Mouse (Mus musculus) embryonic facial prominence, embryonic 11.5 days (tissue): ENCODE results near the gene Tubb2a. TPM values are rescaled to one million over a fixed set of nuclear protein-coding genes. Genes with fewer than 3 reads are reported as not detected.

Experiments
- ATAC-seq: fragments of 200-750 bp; cut with Nextera tagmentation; replicated peaks from 2 replicates; pipeline ENCODE4 v1.8.0; 2017; ENCODE audit warnings: low read depth; ENCODE audit not compliant: insufficient number of reproducible peaks, low FRiP score, low TSS enrichment
- DNase-seq: peaks from one replicate; pipeline ENCODE4 v3.0.0-alpha.2; 2015; ENCODE audit warnings: low spot score
- H3K27ac ChIP-seq: fragments of 300-500 bp; sonication (generic); replicated peaks from 2 replicates; pipeline ENCODE4 v1.5.1; 2014; ENCODE audit warnings: mild to moderate bottlenecking, low read depth, low read length, control low read depth
- H3K27me3 ChIP-seq: fragments of 300-500 bp; sonication (generic); 2 replicates; pipeline ENCODE4 v1.6.1; 2014; ENCODE audit warnings: mild to moderate bottlenecking, low read length, moderate library complexity, mixed read lengths; ENCODE audit not compliant: control insufficient read depth, insufficient read depth
- H3K36me3 ChIP-seq: fragments of 300-500 bp; sonication (generic); replicated peaks from 2 replicates; pipeline ENCODE4 v1.6.1; 2014; ENCODE audit warnings: low read depth, mild to moderate bottlenecking, low read length, moderate library complexity, mixed read lengths; ENCODE audit not compliant: control insufficient read depth, insufficient read depth
- H3K4me1 ChIP-seq: fragments of 300-500 bp; sonication (generic); 2 replicates; pipeline ENCODE4 v1.6.1; 2014; ENCODE audit warnings: low read length, mixed read lengths; ENCODE audit not compliant: control insufficient read depth, insufficient read depth
- H3K4me2 ChIP-seq: fragments of 300-500 bp; sonication (generic); 2 replicates; pipeline ENCODE4 v1.6.1; 2014; ENCODE audit warnings: low read depth, mild to moderate bottlenecking, control low read depth, low read length, moderate library complexity
- H3K4me3 ChIP-seq: fragments of 300-500 bp; sonication (generic); 2 replicates; pipeline ENCODE4 v1.5.1; 2014; ENCODE audit warnings: low read depth, low read length, control low read depth
- H3K9ac ChIP-seq: fragments of 300-500 bp; sonication (generic); replicated peaks from 2 replicates; pipeline ENCODE4 v1.6.1; 2014; ENCODE audit warnings: mild to moderate bottlenecking, control low read depth, low read length
- H3K9me3 ChIP-seq: fragments of 300-500 bp; sonication (generic); replicated peaks from 2 replicates; pipeline ENCODE4 v1.6.1; 2016; ENCODE audit warnings: mild to moderate bottlenecking, low read length, inconsistent platforms, mixed read lengths; ENCODE audit not compliant: control insufficient read depth
- WGBS: fragments of 180-500 bp; shearing (Covaris S2); extraction: QIAGEN DNeasy Blood & Tissue Kit; methylation state at CpG from one replicate; pipeline ENCODE4 v1.1.7; 2014; 5-methylcytosine and 5-hydroxymethylcytosine counted together
- polyA plus RNA-seq: library from polyadenylated mRNA; unstranded; fragments of >200 nt; fragmentation: Nextera tagmentation; extraction: Ambion mirVana; gene quantifications from 2 replicates; pipeline ENCODE4 v1.2.1, GENCODE M21; 2014

Tubb2a gene
- polyA plus RNA-seq, 1 experiment from 2014 or later = 115 TPM

DNA sequence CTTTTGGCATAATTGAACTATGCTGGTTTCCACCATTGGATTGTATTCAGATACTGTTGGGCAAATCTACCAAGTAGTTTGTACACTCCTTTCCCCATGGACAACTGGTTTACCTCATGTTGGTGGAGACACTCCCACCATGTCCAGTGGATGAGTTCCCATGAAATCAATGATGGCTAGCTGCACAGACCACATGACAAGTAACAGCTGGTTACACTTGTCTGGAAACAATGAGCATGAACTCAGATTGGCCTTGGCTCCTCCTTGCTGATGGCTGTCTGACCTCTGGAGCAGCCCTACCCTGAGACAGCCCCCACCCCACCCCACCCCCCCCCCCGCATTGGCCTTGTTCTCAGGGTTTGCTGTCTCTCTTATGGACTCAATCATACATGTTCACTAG lies 20.6 kb downstream of the Tubb2a start:
- no peaks in the 10 kb centered on the region for H3K27me3 ChIP-seq
- H3K9ac ChIP-seq = no peak overlapping the region
- no peak for DNase-seq
- H3K4me2 ChIP-seq = no peak overlapping the region
- WGBS = 65% methylated on average over 1 of the region's 1 CpGs
- no peak overlapping the region for H3K4me3 ChIP-seq
- H3K9me3 ChIP-seq = no peaks in the 10 kb centered on the region
- no peaks in the 10 kb centered on the region for H3K36me3 ChIP-seq
- ATAC-seq = no peak
- H3K4me1 ChIP-seq = no peaks in the 10 kb centered on the region
- H3K27ac ChIP-seq = no peak overlapping the region

DNA sequence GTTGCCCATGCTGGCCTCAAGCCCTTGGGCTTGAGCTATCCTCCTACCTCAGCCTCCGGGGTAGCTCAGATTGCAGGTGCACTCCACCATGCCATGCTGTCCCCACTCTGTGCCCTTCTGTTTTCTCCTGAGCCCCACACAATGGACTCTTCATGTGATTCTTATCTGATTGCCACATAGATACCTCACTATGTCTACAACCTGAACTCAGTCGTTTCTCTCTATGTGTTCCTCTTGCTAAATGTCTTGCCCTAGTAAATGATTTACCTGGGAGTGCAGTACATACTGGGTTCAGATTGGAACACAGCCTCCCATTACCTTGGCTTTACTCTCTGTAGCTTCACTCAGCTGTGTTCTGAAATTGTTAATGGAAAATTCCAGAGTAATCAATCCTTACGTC lies 22.8 kb downstream of the Tubb2a start:
- no peaks in the 10 kb centered on the region for H3K36me3 ChIP-seq
- H3K9me3 ChIP-seq = no peaks in the 10 kb centered on the region
- H3K9ac ChIP-seq = no peak overlapping the region
- H3K4me3 ChIP-seq = no peak overlapping the region
- H3K4me2 ChIP-seq = no peak overlapping the region
- WGBS = 84% methylated on average over 3 of the region's 3 CpGs
- H3K27ac ChIP-seq = no peak overlapping the region
- no peaks in the 10 kb centered on the region for H3K27me3 ChIP-seq
- H3K4me1 ChIP-seq = no peaks in the 10 kb centered on the region
- DNase-seq (no peak), ATAC-seq (no peak)

DNA sequence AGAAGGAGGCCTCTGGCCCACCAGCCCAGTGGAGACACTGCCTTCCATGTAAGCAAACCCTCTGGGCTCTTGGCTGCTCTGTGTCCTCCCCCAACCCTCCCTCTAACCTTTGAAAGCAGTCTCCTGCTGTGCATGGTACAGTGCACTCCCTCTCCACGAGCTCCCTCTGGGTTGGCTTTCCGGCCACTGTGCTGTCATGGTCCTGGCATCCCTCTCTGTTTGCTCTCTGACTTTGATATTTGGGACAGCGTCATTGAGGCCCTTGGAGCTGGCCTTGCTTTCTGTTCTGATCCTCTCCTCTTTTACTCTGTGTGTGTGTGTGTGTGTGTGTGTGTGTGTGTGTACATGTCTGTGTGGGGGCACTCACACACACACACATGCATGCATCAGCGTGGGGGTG lies 23.4 kb downstream of the Tubb2a start:
- ATAC-seq = no peak
- Histone ChIP-seq H3K36me3 (no peaks in the 10 kb centered on the region), H3K27ac (no peak overlapping the region), H3K27me3 (no peaks in the 10 kb centered on the region), H3K9ac (no peak overlapping the region), H3K4me3 (no peak overlapping the region), H3K9me3 (no peaks in the 10 kb centered on the region), H3K4me2 (no peak overlapping the region), H3K4me1 (no peaks in the 10 kb centered on the region)
- DNase-seq = no peak
- 70% methylated on average over 4 of the region's 4 CpGs for WGBS

DNA sequence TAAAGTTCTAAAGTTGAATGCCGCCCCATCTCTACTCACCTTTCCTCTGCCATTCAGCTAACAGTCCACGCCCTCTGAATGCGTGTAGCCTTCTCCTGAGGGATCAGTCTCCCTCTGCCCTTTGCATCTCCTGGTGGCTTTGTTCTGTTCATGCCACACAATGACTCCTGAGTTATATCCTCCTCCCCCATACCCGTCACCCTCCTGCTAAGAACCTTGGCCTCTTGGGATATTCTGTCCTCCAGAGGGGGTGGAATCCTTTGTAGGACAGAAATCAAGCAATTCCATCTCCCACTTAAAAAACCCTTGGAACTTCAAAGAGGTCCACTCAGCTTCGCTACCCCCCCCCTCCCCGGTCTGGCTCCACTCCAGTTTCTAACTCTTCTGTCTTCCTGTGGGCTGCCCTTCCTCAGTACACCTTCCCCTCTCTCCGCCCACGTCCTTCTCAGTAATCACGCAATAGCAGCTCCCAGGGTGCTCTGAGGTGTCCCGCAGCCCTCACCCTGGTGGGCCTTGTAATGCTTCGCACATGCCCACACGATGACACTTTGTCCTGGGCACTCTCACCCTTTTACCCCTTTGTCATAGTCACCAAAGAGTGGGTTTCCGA lies 24.0 kb downstream of the Tubb2a start:
- no peak for ATAC-seq
- WGBS = 81% methylated on average over 13 of the region's 13 CpGs
- no peak overlapping the region for H3K9ac ChIP-seq
- no peaks in the 10 kb centered on the region for H3K36me3 ChIP-seq
- no peaks in the 10 kb centered on the region for H3K27me3 ChIP-seq
- H3K27ac ChIP-seq = no peak overlapping the region
- H3K9me3 ChIP-seq = no peaks in the 10 kb centered on the region
- H3K4me2 ChIP-seq = no peak overlapping the region
- no peak for DNase-seq
- H3K4me1 ChIP-seq = no peaks in the 10 kb centered on the region
- no peak overlapping the region for H3K4me3 ChIP-seq

DNA sequence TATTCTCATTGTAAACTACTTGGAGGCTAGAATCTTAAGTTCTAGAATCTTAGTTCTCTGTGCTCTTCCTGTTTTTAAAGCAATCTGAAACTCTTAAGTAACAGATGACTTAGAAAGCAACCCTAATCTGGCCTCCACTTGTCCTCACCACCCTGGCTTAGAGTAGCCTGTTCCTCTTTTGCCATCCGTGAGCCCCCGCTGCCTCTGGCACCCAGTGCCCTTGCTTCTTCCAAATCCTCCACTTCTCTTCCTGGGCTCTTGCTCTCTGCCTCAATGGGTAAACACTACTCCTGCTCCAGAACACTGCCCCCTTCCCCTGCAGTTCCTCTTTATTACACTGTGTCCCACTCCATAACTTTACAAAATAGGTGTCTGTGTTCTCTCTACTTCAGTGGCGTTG lies 26.1 kb downstream of the Tubb2a start:
- H3K36me3 ChIP-seq = no peaks in the 10 kb centered on the region

DNA sequence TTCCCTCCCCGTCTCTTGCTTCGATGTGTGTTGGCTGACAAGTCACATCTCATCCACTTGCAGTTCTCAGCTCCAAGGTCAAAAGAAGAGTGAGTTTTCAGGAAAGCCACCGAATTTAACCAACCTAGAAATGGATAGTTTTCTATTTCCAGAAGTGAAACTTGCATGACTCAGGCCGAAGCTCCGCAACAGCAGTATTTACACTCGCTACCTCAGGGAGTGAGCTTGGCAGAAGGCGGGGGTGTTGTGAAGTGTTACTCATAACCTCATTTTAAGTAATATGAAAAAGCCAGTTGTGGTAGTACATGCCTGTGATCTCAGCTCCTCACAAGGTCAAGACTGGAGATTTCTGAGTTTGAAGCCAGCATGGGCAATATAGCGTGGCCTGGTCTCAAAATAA lies 27.3 kb downstream of the Tubb2a start:
- Histone ChIP-seq H3K4me2 (no peak overlapping the region), H3K4me3 (no peak overlapping the region), H3K9ac (no peak overlapping the region), H3K27ac (no peak overlapping the region), H3K4me1 (no peaks in the 10 kb centered on the region), H3K36me3 (no peaks in the 10 kb centered on the region), H3K9me3 (no peaks in the 10 kb centered on the region), H3K27me3 (no peaks in the 10 kb centered on the region)
- DNase-seq (no peak), ATAC-seq (no peak)
- 94% methylated on average over 8 of the region's 8 CpGs for WGBS

More for the DNA sequence above, 26.1 kb downstream of the Tubb2a start:
- ATAC-seq = no peak
- Histone ChIP-seq H3K4me2 (no peak overlapping the region), H3K9ac (no peak overlapping the region), H3K27me3 (no peaks in the 10 kb centered on the region), H3K9me3 (no peaks in the 10 kb centered on the region), H3K27ac (no peak overlapping the region), H3K4me3 (no peak overlapping the region), H3K4me1 (no peaks in the 10 kb centered on the region)
- no peak for DNase-seq
- 91% methylated on average over 3 of the region's 3 CpGs for whole genome bisulfite sequencing

DNA sequence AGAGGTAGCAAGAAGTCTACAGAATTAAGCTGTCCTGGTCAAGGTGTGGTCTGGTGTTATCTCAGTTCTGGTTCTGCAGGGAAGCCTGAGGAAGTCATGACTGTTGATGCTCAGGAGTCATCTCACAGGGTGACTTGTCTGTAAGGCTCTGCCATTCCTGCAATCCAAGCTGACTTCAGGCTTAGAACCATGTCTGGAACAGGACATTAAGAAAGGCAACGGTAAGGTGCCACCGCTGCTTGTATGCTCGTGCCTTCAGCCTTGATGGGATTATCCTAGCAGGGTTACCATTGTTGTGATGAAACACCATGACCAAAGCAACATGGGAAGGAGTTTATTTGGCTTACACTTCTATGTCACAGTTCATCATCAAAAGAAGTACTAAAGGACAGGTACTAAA lies 30.3 kb downstream of the Tubb2a start:
- Histone ChIP-seq H3K9ac (no peak overlapping the region), H3K4me3 (no peak overlapping the region), H3K4me1 (no peaks in the 10 kb centered on the region), H3K27me3 (no peaks in the 10 kb centered on the region), H3K9me3 (no peaks in the 10 kb centered on the region), H3K27ac (no peak overlapping the region), H3K36me3 (no peaks in the 10 kb centered on the region), H3K4me2 (no peak overlapping the region)
- DNase-seq = no peak
- WGBS = 89% methylated on average over 3 of the region's 3 CpGs
- ATAC-seq = no peak

DNA sequence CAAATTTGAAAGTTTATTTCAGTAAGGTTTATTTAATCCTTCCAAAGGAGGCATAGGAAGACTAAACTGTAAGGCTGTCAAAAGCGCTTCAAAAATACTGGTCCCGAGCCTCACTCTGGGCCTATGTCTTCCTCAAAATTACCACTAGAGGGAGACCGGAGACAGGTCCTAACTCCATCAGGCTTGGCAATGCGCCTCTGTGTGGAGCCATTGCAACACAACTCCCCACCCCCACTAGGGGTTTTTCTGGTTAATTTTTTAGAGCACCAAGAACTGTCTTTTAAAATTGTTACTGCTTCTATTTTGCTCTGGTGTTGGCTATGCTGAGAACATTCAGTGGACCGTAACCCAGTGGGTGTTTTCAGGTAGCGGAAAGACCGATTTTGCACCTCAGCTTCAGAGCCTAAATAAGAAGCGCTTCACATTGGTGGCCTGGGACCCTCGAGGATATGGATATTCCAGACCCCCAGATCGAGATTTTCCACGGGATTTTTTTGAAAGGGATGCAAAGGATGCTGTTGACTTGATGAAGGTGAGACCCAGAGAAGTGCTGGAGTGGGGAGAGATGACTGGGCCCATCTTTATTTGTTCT lies 31.3 kb downstream of the Tubb2a start:
- Histone ChIP-seq H3K4me3 (no peak overlapping the region), H3K9me3 (no peaks in the 10 kb centered on the region), H3K27me3 (no peaks in the 10 kb centered on the region), H3K9ac (no peak overlapping the region), H3K4me1 (no peaks in the 10 kb centered on the region), H3K27ac (no peak overlapping the region), H3K4me2 (no peak overlapping the region), H3K36me3 (no peaks in the 10 kb centered on the region)
- ATAC-seq (peak; percentile 84), DNase-seq (peak; percentile 86)
- whole genome bisulfite sequencing = 43% methylated on average over 11 of the region's 11 CpGs
